8 mouse cellular contexts compared by ENCODE assay signal in genomic region chr14:31217666-31218065, GRCm38 (mm10). TPM values are rescaled to one million over a fixed set of nuclear protein-coding genes. Genes with fewer than 3 reads are reported as not detected.
DNase-seq lines count a peak whose midpoint lies in the region; ATAC-seq and TF ChIP-seq lines count a peak whose summit lies in the region.

TSS of gene Sema3g (plus strand) at chr14:31217860.

- H3K36me3 ChIP-seq in forebrain, postnatal 0 days (ENCODE audit: insufficient read depth): no peaks in the 10 kb centered on the region
- no peaks in the 10 kb centered on the region for H3K36me3 ChIP-seq in hindbrain, postnatal 0 days (ENCODE audit: insufficient read depth, low read length)
- H3K36me3 ChIP-seq in liver, embryonic 14.5 days (replicated peaks; ENCODE audit: control insufficient read depth, insufficient read depth, low read depth): no peaks in the 10 kb centered on the region
- no peaks in the 10 kb centered on the region for H3K36me3 ChIP-seq in neural tube, embryonic 12.5 days

- no peak within 1 kb of the TSS for H3K9ac ChIP-seq in forebrain, postnatal 0 days
- H3K9ac ChIP-seq in hindbrain, postnatal 0 days (replicated peaks; ENCODE audit: low read length): 0 out of 2 replicates have a peak within 1 kb of the TSS, but pooled peaks have one; percentile 24
- H3K9ac ChIP-seq in liver, embryonic 14.5 days (replicated peaks): no peak within 1 kb of the TSS
- H3K9ac ChIP-seq in neural tube, embryonic 12.5 days: no peak within 1 kb of the TSS

- H3K4me2 ChIP-seq in forebrain, postnatal 0 days (ENCODE audit: low read depth): no peak within 1 kb of the TSS
- peak within 1 kb of the TSS; percentile 25; the same call in 1 of the 2 replicates for H3K4me2 ChIP-seq in hindbrain, postnatal 0 days (ENCODE audit: low read depth, low read length)
- no peak within 1 kb of the TSS for H3K4me2 ChIP-seq in liver, embryonic 14.5 days (ENCODE audit: low read depth)
- peak within 1 kb of the TSS; percentile 38 for H3K4me2 ChIP-seq in neural tube, embryonic 12.5 days (replicated peaks)

- peak; percentile 62 for TF ChIP-seq CTCF in forebrain, postnatal 0 days (IDR thresholded peaks at IDR 0.05; ENCODE audit: low read depth)
- peak; percentile 82 for TF ChIP-seq CTCF in hindbrain, postnatal 0 days (IDR thresholded peaks at IDR 0.05; ENCODE audit: low read depth)
- peak; percentile 80 for TF ChIP-seq CTCF in liver, embryonic 14.5 days (IDR thresholded peaks at IDR 0.05; ENCODE audit: low read depth)

- peak; percentile 25 for DNase-seq in layer of hippocampus, adult 9-11 months
- DNase-seq in layer of hippocampus, adult 18-20 months (ENCODE audit: low spot score in 2 of 2): no peak
- peak; percentile 77 for DNase-seq in cerebellum, adult 11 months
- no peak for DNase-seq in forebrain, postnatal 0 days
- peak; percentile 71 for DNase-seq in hindbrain, postnatal 0 days (ENCODE audit: low spot score)
- DNase-seq in liver, embryonic 14.5 days (ENCODE audit: low read depth in 3 of 3, low spot score in 3 of 3): no peak
- DNase-seq in right cerebral cortex, postnatal 25 days: no peak

- no peak within 1 kb of the TSS for H3K27ac ChIP-seq in forebrain, postnatal 0 days (ENCODE audit: low read depth, low read length)
- H3K27ac ChIP-seq in hindbrain, postnatal 0 days: no peak within 1 kb of the TSS
- no peak within 1 kb of the TSS for H3K27ac ChIP-seq in liver, embryonic 14.5 days
- H3K27ac ChIP-seq in neural tube, embryonic 12.5 days: no peak within 1 kb of the TSS

- WGBS in forebrain, postnatal 0 days: 18% methylated on average over 11 of the region's 11 CpGs
- WGBS in hindbrain, postnatal 0 days: 11% methylated on average over 11 of the region's 11 CpGs
- 8% methylated on average over 10 of the region's 11 CpGs for WGBS in liver, embryonic 14.5 days (ENCODE audit: insufficient replicate concordance)
- 13% methylated on average over 11 of the region's 11 CpGs for WGBS in neural tube, embryonic 12.5 days

- H3K27me3 ChIP-seq in forebrain, postnatal 0 days (ENCODE audit: insufficient read depth, low read length): no peaks in the 10 kb centered on the region
- no peaks in the 10 kb centered on the region for H3K27me3 ChIP-seq in hindbrain, postnatal 0 days (ENCODE audit: insufficient read depth, low read length)
- H3K27me3 ChIP-seq in liver, embryonic 14.5 days (ENCODE audit: control insufficient read depth, insufficient read depth, low read length): no peaks in the 10 kb centered on the region
- no peaks in the 10 kb centered on the region for H3K27me3 ChIP-seq in neural tube, embryonic 12.5 days (replicated peaks)

- no peaks in the 10 kb centered on the region for H3K4me1 ChIP-seq in forebrain, postnatal 0 days (ENCODE audit: insufficient read depth)
- H3K4me1 ChIP-seq in hindbrain, postnatal 0 days (ENCODE audit: insufficient read depth, low read length): 0 out of 2 replicates have a peak, but pooled peaks cover 3% of the 10 kb centered on the region
- peaks cover 0 to 5% of the 10 kb centered on the region in 2 experiments; a peak in 1 of 4 replicates for H3K4me1 ChIP-seq in liver, embryonic 14.5 days (replicated peaks; ENCODE audit: control insufficient read depth in 2 of 2, insufficient read depth in 2 of 2, low read length in 1 of 2)
- H3K4me1 ChIP-seq in neural tube, embryonic 12.5 days: peaks cover 17% of the 10 kb centered on the region

- H3K4me3 ChIP-seq in forebrain, postnatal 0 days (ENCODE audit: low read depth, low read length): no peak within 1 kb of the TSS
- no peak within 1 kb of the TSS for H3K4me3 ChIP-seq in hindbrain, postnatal 0 days (ENCODE audit: low read length)
- no peak within 1 kb of the TSS for H3K4me3 ChIP-seq in liver, embryonic 14.5 days (ENCODE audit: insufficient read depth in 1 of 2, low read depth in 2 of 2, low read length in 2 of 2)
- no peak within 1 kb of the TSS; the same call in 1 of the 2 replicates for H3K4me3 ChIP-seq in neural tube, embryonic 12.5 days

- H3K9me3 ChIP-seq in forebrain, postnatal 0 days (ENCODE audit: low read length): no peaks in the 10 kb centered on the region
- no peaks in the 10 kb centered on the region for H3K9me3 ChIP-seq in hindbrain, postnatal 0 days (ENCODE audit: low read length)
- no peaks in the 10 kb centered on the region for H3K9me3 ChIP-seq in liver, embryonic 14.5 days (ENCODE audit: control insufficient read depth, low read length)
- no peaks in the 10 kb centered on the region for H3K9me3 ChIP-seq in neural tube, embryonic 12.5 days

- peak; percentile 58 for ATAC-seq in forebrain, postnatal 0 days
- peak; percentile 80 for ATAC-seq in hindbrain, postnatal 0 days
- ATAC-seq in liver, embryonic 14.5 days (ENCODE audit: insufficient read depth): 0 out of 2 replicates have a peak, but pooled peaks have one; percentile 17
- peak; percentile 65 for ATAC-seq in neural tube, embryonic 12.5 days (ENCODE audit: low FRiP score, low read depth)

- no peak for TF ChIP-seq EP300 in liver, embryonic 14.5 days (IDR thresholded peaks at IDR 0.05; ENCODE audit: low read depth)

RNA-seq across cellular contexts. Expression of gene Sema3g, which starts in this region (rescaled TPM):
- 1 to 10 TPM; 5.2 to 5.7 TPM for total RNA-seq in layer of hippocampus, adult 18-20 months (2021)
- total RNA-seq in forebrain, postnatal 0 days (2014; rRNA removed): 2.2 and 3.7 TPM in 2 replicates
- polyA plus RNA-seq in forebrain, postnatal 0 days (2015; fragmentation: Nextera tagmentation; extraction: Ambion mirVana): 0.23 and 0.31 TPM in 2 replicates
- 2.9 and 4.9 TPM in 2 replicates for total RNA-seq in hindbrain, postnatal 0 days (2014; rRNA removed)
- 0.33 and 0.38 TPM in 2 replicates for polyA plus RNA-seq in hindbrain, postnatal 0 days (2015; fragmentation: Nextera tagmentation; extraction: Ambion mirVana)
- 0.06 and 0.15 TPM in 2 replicates for polyA plus RNA-seq in liver, embryonic 14.5 days (2012; rRNA removed)
- polyA plus RNA-seq in liver, embryonic 14.5 days (2014; fragmentation: Nextera tagmentation; extraction: Ambion mirVana): 0.05 TPM in 1 of 2 replicates, not detected in the other
- polyA plus RNA-seq in neural tube, embryonic 12.5 days (2016; fragmentation: Nextera tagmentation; extraction: Ambion mirVana): 1.6 and 1.9 TPM in 2 replicates

Comparison
In these comparisons a context has a peak if more than half of its experiments do, and no peak if none do; other contexts are left out.
1. DNase-seq: peak in layer of hippocampus, adult 9-11 months (single experiment), cerebellum, adult 11 months (single experiment) and hindbrain, postnatal 0 days (single experiment); none in layer of hippocampus, adult 18-20 months (0 of 2), forebrain, postnatal 0 days (single experiment), liver, embryonic 14.5 days (0 of 3) and right cerebral cortex, postnatal 25 days (single experiment).
2. Peak in ATAC-seq in liver, embryonic 14.5 days; RNA of the gene not detected or under 1 TPM.
3. ATAC-seq: peak in every context shown above with its lines; median percentile 80 in hindbrain, postnatal 0 days; 65 in neural tube, embryonic 12.5 days; 58 in forebrain, postnatal 0 days; 17 in liver, embryonic 14.5 days.
4. H3K4me2 ChIP-seq: peak in hindbrain, postnatal 0 days (single experiment) and neural tube, embryonic 12.5 days (single experiment); none in forebrain, postnatal 0 days (single experiment) and liver, embryonic 14.5 days (single experiment).
5. Peak in every context shown above with its lines, with median percentiles within 50 percentile points of each other: CTCF ChIP-seq.